Mouse (Mus musculus): ENCODE measurements around the gene Rasal2. TPM values are rescaled to one million over a fixed set of nuclear protein-coding genes. Genes with fewer than 3 reads are reported as not detected.

The Rasal2 gene
- polyA plus RNA-seq, 3 experiments from 2014 or later = 0.03 to 0.24 (median 0.17) TPM

DNA sequence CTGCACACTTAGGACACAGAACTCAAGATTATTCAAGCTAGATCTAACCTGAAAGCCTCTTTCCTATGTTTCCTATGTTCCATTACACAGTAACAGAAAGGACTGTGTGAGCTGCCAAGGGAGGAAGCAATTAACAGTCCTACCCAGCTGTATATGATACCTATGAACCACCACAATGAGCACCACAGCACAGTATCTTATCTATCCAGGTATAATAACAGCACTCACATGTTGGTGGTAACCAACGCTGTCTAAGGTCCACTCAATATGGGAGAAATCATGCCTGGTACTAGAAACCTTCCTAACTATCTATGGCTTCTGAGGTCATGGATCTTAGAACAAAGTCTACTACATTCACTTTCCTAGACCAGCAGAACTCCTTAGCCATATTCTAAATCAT, 89.3 kb downstream of the Rasal2 start:
- no peak for ATAC-seq

DNA sequence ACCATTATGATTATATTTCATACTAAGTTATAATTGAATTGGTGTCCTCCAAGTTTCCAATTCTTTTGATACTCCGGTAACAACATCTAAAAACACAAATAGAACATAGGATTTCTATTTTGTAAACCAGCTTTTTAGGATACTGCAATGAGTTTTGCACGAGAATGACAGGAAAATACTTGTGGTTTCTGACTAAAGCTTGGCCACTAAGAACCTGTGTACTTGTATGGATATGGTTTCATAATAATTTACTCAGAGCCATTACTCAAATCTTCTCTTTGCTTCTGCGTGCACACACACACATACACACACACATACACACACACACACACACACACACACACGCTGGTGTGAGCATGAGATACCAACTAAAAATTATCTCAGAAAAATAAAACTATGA, 93.5 kb downstream of the Rasal2 start:
- ATAC-seq = no peak

DNA sequence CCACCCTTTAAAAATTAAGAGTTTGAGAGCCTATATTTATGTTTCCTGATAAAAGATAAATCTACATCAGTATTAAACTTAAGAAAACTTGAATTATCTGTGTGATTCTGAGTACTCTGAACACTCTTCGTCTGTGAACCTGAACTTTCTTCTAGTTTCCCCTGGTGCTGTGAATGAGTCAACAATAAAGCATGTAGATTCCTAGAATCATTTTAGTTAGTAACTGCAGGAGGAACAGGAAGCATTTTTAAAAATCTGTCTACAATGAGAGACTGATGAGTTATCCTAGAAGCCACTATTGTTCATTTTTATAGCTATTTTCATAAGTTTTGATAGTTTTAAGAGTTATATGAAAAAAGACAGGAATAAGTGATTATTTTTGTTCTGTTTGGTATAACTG, 111.1 kb downstream of the Rasal2 start:
- ATAC-seq = no peak

DNA sequence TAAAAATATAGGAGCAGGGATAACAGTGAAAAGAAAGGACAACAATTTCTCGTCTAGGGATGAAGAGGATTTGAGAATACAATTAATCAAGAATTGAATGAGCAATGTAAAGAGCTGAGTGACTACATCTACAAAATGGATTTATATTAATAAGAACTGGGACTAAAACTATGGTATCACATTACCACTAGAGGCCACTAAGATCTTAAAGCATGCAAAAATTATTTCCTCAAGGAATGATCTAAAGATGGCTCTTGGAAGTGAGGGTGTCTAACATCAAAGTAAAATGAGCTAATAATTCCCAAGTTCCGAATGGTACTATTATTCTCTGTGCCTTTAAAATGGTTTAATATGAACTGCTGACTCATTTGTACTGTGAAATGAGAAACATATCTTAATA, 112.8 kb downstream of the Rasal2 start:
- ATAC-seq = no peak

DNA sequence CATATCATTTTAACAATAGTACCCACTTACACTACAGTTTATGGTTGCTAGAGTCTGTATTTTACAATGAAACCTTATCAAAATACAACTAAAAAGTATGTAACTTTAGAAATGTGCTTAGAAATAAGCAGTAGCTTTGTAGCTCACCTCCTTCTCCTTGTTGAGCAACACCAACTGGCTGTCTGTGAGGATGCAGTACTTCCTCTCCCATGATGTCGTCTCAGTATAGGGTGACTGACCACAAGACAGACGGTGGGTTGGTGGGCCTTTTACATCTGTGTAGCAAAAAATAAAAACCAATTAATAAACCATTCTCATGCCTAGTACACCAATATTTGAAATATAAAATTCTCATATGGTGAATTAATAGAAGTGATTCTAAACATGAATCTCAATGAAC, 113.4 kb downstream of the Rasal2 start:
- ATAC-seq = no peak

DNA sequence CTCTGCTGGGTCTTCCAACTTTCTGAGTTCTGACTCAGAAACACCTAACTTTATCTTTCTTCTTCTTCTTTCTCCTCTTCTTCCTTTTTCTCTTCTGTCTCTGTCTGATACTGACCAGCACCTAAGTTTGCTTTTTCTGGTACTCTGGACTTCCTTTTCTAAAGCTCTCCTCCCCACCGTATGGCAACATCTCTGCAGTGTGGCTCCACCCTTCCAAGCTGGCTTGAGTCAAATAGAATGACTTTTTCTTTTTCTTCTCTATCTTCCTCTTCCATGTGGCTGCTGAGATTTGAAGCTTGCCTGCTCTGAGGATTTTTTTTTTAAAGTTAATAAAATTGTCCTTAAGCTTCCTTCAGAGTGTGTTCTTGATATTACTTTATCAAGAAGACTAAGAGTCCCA, 115.3 kb downstream of the Rasal2 start:
- ATAC-seq = no peak

DNA sequence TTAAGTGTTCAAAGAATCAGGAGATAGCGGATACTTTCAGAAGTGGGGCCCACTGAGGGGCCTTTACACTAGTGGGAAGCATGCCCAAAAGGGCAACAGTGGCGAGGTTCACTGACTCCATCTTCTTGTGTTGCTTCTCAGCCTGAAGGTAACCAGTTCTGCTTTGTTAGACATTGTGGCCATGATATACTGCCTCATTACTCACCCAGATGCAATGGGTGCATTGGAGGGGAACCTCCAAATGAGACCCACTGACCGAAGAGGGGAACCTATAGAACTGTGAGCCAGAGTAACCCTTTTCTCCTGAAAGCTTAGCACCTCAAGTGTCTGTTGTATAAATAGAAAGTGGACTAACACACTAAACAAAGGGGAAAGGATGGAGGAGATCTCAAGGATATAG, 116.5 kb downstream of the Rasal2 start:
- no peak for ATAC-seq

DNA sequence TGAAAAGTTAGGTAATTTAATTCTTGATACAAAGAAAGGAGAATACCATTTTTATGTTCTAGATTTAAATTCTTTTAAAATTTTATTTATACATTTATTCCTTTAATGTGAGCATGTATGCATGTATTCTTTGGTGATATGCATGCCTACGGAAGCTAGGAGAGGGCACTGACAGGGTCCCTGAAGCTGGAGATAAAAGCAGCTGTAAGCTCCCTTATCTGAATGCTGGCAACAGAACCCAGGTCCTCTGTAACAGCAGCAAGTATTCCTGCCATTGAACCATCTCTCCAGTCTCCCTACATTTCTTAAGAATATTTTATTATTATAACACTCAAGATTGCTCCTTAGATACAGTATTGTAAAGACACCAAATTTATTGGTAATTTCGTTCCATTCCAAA, 122.2 kb downstream of the Rasal2 start:
- no peak for ATAC-seq

DNA sequence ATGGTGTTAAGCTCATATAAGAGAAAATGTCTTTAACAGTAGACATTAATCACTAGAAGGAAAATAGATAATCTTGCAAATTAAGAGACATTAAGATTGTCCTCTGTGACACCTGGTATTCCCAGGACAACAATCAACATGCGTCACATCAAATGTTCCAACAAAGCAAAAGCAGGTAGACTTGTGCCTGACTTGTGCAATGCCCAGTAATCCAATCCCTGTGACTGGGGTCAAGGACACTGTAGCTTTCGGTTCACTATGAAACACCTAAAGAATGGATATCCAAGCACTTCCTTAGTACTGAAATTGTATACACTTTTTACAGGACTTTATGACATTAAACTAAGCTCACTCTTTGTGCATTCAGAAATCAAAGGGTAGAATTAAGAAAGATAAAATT, 123.1 kb downstream of the Rasal2 start:
- no peak for ATAC-seq

DNA sequence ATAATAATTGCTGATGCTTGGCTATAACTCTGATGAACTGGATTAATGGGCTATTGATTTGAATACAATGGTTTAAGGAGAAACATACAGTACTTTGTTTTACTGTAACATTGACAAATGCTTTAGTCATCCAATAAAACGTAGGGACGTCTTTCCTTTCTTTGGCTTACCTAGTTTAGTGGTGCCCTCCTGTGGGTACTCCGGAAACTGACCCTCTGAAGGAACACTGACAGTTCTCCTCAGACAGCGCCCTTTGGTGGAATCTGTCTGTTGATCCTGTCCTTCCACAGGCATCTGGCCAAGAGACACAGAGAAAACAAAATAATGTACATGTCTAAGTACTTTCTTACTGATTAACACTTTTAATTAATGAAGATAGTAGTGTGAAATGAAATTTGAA, 125.8 kb downstream of the Rasal2 start:
- no peak for ATAC-seq

DNA sequence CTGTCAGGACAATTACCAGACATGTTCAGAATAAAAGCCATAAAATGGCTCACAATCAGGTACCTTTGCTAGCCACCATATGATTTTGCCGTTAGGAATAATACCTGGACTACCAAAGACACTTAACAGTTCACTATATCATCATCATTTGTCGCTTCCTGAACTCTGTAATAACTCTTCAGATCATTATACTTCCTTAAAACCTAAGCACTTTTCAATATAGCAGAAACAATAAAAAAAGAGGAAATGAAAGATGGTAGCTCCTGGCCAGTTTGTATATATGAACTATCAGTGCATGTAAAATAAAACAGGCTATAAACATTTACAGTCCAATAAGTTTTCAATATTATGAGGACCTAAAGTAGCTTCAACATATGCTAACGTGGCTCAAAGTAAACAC, 127.0 kb downstream of the Rasal2 start:
- ATAC-seq = no peak

DNA sequence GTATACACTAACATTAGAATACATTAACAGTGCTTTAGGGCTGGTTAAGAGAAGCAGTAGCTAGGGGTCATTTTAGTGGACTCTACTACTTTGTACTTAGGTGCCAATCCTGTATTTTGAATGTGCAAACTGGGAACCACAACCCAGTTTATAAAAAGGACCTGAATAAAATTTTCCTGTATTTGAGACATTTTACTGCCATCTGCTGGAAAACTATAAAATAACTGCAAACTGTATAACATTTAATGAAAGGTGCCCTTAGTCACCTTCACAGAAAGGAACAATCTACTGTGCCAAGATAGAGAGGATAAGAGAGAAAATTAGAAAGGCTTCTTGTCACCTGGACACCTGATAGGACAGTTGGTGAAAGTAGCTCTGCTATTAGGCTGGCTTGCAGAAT, 131.6 kb downstream of the Rasal2 start:
- ATAC-seq = no peak

DNA sequence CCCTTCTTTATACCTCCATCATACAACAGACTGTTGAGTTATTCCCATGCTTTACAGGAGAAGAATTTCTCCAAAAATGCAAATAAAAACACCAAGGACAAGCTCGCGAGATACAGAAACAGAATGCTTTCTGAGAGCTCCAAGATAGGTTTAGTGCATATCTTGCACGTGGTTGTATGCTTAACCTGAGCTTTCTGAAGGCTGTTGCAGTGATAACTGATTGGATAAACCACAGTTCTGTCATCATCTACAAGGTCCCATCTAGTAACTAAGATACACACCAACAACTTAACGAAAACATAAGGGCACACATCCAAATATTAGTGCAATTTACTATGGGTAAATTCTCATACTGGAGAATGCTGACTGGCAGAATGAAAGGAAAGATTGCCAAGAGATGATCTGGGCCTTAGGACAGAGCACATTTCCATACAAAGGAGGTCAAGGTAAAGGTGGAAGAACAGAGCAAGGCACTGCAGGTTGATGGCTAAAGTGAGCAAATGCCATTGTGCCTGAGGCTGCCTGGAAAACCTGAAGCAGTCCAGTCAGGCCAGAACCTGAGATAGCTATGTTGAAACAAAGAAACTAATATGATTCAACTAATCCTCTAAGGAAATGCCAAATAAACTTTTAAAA, 136.6 kb downstream of the Rasal2 start:
- ATAC-seq = no peak

DNA sequence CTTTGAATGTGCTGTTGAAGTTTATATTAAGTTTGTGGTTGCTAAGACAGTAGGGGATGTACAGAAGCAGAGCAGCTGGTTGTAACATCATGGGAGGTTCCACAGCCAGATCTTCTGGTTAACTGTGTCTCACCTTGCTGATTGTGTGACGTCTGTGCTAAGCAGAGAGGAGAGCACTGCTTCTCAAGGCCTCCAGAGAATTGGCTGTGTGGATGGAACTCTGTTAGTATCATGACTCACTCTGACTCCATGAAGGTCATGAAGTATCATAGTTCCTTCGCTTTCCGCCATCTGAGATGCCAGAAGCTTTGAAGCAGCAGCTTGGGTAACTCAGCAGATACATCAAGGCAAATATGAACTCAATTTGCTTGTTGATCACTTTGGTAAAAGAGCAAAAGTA, 144.5 kb downstream of the Rasal2 start:
- no peak for ATAC-seq

DNA sequence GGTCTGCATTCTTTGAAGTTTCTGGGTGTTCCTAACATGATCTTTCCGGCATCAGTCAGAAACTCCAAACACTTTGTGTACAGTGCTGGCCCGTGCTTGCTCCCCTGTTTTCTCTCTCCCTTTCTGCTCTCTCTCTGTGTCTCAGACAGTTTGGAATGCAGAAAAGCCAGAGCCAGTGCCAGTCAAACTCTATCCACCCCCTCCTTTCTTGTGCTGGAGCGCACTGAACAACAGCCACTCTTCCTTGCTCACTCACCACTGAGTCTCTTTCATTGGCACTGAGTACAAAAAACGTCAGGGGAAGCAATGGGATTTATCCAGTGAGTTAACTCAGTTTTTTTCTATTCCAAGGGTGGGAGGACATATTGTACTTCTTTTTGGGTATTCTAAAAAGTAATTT, 155.8 kb downstream of the Rasal2 start:
- no peak for ATAC-seq

DNA sequence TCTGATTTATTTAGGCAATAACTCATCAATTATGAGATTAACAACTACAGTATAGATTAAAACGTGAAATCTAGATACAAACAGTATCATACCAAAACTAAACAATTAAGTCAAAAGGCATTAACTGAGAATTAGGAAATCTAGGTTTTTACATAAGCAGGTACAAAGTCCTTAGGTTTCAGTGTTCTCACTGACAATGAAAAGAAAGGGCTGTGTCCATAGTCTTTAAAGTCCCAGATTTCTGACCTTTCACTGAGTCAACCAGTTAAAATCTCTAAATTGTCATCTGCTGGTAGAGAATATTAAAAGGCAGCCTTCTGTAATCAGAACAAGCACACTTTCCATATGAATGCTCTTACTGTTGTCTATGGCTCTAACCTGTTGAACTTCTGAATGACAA, 156.6 kb downstream of the Rasal2 start:
- no peak for ATAC-seq

DNA sequence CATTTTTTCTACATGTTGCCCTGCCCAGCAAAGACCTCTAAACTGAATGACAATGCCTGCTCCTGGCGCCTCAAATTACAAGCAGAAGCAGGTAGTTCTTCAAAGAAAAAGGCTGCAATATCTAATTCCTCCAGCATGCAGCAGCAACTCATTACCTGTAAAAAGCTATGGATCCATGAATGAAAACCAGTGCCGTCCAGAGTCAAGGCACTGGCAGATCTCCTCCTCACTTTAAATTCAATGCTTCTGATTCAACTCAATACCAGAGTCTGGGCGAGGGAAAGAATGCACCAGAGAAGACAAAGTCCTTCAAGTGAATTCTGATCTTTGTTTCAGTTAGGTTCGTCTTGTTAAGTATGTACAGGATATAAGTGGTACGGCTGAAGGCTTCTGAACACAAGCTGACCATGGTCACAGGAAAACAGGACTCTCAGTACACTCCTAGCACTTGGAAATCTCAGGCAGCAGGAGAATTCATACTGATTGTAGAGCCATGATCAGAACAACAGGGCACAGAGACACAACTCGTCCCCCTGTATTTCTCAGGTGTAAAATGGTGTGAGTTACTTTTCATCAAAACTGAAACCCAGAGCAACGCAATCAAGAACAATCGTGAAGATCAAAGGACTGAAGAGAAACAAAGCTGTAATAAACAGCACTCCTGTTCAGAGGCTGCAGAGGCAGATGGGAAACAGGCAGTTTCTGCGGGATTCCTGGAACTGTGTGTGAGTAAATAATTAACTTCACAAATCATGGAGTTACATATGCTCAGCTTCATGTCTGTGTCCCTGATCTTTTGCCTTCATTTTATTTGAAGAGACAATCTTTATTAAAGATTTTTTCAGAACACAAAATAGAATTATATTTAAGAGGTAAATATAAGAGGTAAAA, 158.6 kb downstream of the Rasal2 start:
- no peak for ATAC-seq

DNA sequence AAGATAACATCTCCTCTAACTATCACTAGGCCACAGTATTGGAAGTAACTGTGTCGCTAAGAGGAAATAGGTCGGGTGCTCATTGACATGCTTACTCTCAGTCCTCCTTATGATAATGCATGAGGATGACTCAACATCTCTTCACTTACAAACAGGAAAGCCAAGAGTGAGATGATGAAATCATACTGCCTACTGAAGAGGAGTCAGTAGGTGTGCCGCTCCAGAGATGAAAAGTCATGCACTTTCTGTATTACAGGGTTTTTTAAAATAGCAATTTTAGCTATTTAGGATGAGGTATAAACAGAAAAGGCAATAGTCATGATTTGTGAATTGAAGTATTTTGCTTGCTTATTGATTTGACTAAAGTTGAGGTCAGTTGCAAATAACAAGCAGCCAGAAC, 164.3 kb downstream of the Rasal2 start:
- ATAC-seq = no peak

DNA sequence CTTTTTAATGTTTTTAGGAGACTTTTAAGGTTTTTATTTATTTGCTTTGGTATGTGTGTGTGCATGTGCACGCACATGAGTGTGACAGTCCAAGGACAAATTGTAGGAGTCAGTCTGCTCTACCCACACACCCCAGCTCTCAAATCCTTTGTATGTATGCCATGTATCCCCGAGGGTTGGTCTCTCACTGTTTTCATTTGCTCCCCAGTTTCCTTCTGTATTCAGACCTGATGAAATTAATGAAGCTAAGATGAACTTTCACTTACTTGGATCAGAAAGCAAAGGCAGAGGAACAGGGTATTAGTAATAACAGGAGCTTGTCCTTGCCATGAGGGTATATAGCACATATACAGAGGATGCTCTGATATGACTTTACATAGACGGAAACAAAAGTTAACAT, 165.1 kb downstream of the Rasal2 start:
- ATAC-seq = no peak

DNA sequence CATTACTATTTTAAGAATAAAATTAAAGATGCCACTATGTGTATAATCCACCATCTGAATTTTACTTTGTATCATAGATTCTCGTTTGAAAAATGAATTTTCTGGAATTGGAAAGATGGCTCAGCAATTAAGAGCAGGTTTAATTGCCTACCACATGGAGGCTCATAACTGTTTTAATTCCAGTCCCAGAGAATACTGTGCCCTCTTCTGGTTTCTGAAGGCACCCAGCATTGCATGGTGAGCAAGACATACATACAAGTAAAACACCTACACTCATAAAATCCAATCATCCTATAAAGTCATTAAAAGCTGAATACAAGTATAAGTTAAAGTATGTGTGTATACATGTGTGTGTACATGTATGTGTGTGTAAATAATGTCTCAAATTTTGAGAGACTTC, 165.6 kb downstream of the Rasal2 start:
- ATAC-seq = no peak

DNA sequence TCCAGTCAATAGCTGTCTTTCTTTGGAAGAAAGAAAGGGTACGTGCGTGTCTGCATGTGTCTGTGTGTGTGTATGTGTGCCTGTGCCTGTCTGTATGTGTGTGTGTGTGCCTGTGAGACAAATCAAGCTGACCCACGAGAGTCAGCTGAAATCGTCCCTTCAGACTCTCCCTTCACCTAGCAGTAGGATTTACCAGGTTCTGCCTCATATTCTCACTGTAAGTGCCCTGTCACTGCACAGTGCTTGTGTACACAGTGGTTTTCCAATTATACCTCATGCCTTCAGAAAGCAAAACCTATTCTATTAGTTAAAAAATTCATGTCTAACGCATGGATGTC, 168.0 kb downstream of the Rasal2 start:
- ATAC-seq = no peak

DNA sequence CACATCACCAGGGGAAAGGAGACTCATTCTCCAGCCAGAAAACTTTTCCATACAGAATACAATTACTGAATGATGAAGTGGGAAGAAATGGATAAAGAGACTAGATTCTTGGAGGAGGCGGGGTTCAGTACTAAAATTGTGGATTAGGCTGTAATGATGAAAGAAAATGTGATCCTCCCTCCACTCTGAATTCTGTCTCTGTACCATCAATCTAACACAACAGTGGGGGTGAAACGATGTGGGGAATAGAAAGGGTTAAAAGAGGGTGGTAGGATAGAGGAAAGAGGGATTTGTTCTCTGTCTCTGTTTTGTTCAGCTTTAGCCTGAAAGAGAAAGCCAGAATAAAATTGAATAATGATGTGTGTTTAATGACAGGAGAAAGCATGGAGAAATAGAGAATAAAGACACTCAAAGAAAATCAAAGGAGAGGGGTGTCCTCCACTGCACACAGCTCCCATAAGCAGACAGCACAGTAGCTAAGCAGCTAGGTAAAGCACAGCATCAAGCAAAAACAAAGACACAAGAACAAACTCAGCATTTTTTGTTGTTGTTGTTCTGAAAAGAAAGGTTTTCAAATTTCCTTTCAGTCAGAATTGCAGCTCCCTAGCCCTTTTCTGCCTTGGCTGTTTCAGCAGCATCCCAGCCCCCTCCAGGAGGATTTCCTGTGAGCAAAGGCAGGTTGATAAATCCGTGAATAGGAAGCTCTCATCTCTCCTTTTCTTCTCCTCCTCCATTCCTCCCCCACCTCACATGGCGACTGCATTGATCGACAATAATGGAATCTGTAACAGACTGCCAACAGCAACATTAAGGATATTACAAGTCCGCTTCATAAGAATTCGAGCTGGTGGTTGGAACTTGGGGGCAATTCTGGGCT, 168.6 kb downstream of the Rasal2 start:
- ATAC-seq = no peak

DNA sequence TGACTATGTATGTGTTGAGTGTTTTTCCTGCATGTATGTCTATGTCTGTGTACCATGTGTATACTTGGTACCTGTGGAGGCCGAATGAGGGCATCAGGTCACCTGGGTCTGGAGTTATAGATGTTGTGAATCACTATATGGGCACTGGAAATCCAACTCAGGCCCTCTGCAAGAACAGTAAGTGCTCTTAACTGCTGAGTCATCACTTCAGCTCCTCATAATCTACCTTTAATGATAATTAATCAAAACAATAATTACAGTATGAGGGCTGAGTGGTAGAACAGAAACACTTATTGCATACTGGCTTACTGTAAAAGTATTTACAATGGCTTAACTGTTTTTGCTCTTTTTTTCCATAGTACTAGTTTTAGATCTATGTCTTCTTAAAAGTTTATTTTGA, 172.7 kb downstream of the Rasal2 start:
- ATAC-seq = no peak

Measured in inflammation-experienced regulatory T-cells, adult 6 months (primary cell).